Mouse (Mus musculus): ENCODE data around the gene Gm6812. TPM values are rescaled to one million over a fixed set of nuclear protein-coding genes. Genes with fewer than 3 reads are reported as not detected.
"Not testable (repeated sequence)": the region's sequence is repeated elsewhere in the genome, so short reads cannot be mapped to it uniquely, and the experiment has no call there.

Gene Gm6812
- not detected in 2 replicates for polyA plus RNA-seq (2012; rRNA removed)

GRCm38 (mm10) chrX:68892953-68893352 is at the start of gene Gm6812:
Gm6812 (minus strand) TSS chrX:68893053.
- not testable (repeated sequence) for H3K36me3 ChIP-seq (ENCODE audit: control insufficient read depth, insufficient read depth, low read length); H3K27ac ChIP-seq (ENCODE audit: insufficient read depth, low read depth, low read length); H3K4me3 ChIP-seq (ENCODE audit: low read depth, low read length); H3K4me1 ChIP-seq (ENCODE audit: control insufficient read depth, insufficient read depth, insufficient read length, low read length); H3K27me3 ChIP-seq (ENCODE audit: control insufficient read depth, insufficient read depth, low read length)
- WGBS, result 47% methylated on average over 5 of the region's 5 CpGs

GRCm38 (mm10) chrX:68865145-68865544 is 27.7 kb downstream of the Gm6812 start:
- no peak for TF ChIP-seq POLR2A (IDR thresholded peaks at IDR 0.05; ENCODE audit: low read depth, low read length)
- Histone ChIP-seq H3K4me1 (ENCODE audit: control insufficient read depth, insufficient read depth, insufficient read length, low read length) (no peaks in the 10 kb centered on the region), H3K27me3 (ENCODE audit: control insufficient read depth, insufficient read depth, low read length) (no peaks in the 10 kb centered on the region), H3K4me3 (ENCODE audit: low read depth, low read length) (no peak overlapping the region), H3K36me3 (ENCODE audit: control insufficient read depth, insufficient read depth, low read length) (no peaks in the 10 kb centered on the region), H3K27ac (ENCODE audit: insufficient read depth, low read depth, low read length) (no peak overlapping the region)
- 45% methylated on average over 2 of the region's 2 CpGs for WGBS

Other genes with a start within 250 kb of the Gm6812 start
- gene Fmr1, start 214.5 kb downstream of the Gm6812 start, polyA plus RNA-seq (2012; rRNA removed), result 2.1 and 7.5 TPM in 2 replicates
- gene Fmr1nb, start 131.2 kb downstream of the Gm6812 start, polyA plus RNA-seq (2012; rRNA removed), result 1.7 TPM in 1 of 2 replicates, not detected in the other
- gene Gm14698, start 72.0 kb downstream of the Gm6812 start, polyA plus RNA-seq (2012; rRNA removed), result 0.03 and 0.09 TPM in 2 replicates